ENCODE assay signal across 13 mouse cellular contexts in genomic region chr5:7448001-7448400, GRCm38 (mm10).
DNase-seq lines count a peak whose midpoint lies in the region.
"Had no signal": no experiment of that assay in that cellular context is flagged by ENCODE, and none has a peak within 500 bp of the region (broad histone marks: within the 10 kb centered on the region; RNA-seq: fewer than 3 reads in every experiment).

No protein-coding gene starts in this region.

- peak; percentile 2 to 6 for DNase-seq in cerebellum, postnatal 36 days
- DNase-seq in cerebellum, postnatal 4 days (ENCODE audit: low spot score in 2 of 2) = no peak
- DNase-seq in right cerebral cortex, postnatal 4 days = peak; percentile 2
- DNase-seq in right cerebral cortex, adult 18-20 months = no peak
- peak; percentile 15 for DNase-seq in NIH3T3 (ENCODE audit: low read depth)
- DNase-seq in urinary bladder, postnatal 4 days (ENCODE audit: low spot score in 2 of 2) = no peak
- DNase-seq in urinary bladder, postnatal 36 days (ENCODE audit: low spot score in 2 of 2) = no peak
- DNase-seq: adrenal gland, postnatal 10 days; B cell, adult 2 months; cerebellum, adult 2 months; gastrocnemius, postnatal 14 days; heart, adult 2 months; kidney, adult 18-20 months had no signal

Comparison
In these comparisons a context has a peak if more than half of its experiments do, and no peak if none do; other contexts are left out.
1. DNase-seq: peak in cerebellum, postnatal 36 days (2 of 2), right cerebral cortex, postnatal 4 days (single experiment) and NIH3T3 (single experiment); none in cerebellum, postnatal 4 days (0 of 2), right cerebral cortex, adult 18-20 months (single experiment), urinary bladder, postnatal 4 days (0 of 2) and urinary bladder, postnatal 36 days (0 of 2).